Mouse (Mus musculus): Measurements from ENCODE around the gene Cers4. TPM values are rescaled to one million over a fixed set of nuclear protein-coding genes. Genes with fewer than 3 reads are reported as not detected.

The Cers4 gene
- polyA plus RNA-seq (2012; rRNA removed) (30.0 and 38.2 TPM in 2 replicates), polyA plus RNA-seq (2014; fragmentation: Nextera tagmentation; extraction: Ambion mirVana) (17.2 and 17.9 TPM in 2 replicates)

DNA sequence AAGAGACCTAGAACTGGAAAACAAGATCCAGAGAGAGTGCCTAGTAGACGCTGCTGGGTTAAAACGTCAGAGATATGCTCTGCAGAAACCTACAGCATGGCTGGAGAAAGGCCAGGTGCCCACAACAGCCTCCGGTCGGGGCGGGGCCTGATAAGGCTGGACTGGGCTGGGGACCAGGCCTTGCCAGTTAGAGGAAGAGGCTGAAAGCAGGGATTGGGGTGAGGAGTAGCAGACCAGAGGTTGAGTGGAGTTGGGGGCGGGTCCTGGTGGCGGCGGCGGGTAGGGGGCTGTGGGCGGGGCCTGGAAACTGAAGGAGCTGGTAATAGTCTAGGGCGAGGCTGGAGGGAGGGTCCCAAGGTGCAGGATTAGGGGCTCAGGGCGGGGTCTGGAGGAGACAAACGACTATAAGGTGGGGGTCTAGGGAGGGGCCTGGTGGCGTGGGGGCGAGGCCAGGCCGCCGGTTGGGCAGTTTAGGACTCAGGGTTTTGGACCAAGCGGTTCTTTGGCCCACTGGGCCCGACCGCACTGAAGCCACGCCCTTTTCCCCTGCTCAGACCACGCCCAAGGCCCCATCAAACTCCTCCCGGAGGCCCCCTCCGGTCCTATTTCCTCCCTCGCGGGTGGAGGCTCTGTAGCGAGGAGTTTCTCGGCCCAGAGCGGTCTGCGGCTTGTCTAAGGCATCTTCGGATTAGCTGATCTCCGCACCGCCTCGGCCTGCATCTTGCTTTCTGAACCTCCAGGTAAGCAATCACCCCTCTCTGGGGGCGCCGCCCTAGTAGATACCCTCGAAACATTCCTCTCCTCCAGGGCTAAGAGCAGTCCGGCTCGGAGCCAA is at the start of gene Cers4:
Gene Cers4, plus strand, starts transcription at position 176 of the 835 bp plus-strand sequence.
- DNase-seq (ENCODE audit: low spot score) (peak; percentile 88), ATAC-seq (ENCODE audit: low FRiP score, low read depth) (peak; percentile 90)
- peak within 1 kb of the TSS; percentile 82 for H3K4me2 ChIP-seq (replicated peaks; ENCODE audit: low read depth, low read length, severe bottlenecking)
- H3K9ac ChIP-seq (ENCODE audit: low read depth, low read length, severe bottlenecking): peak within 1 kb of the TSS; percentile 63
- peak within 1 kb of the TSS; percentile 28 for H3K27ac ChIP-seq (replicated peaks; ENCODE audit: low read depth, low read length)
- H3K27me3 ChIP-seq (ENCODE audit: control insufficient read depth, insufficient read depth, low read length): no peaks in the 10 kb centered on the region
- H3K4me3 ChIP-seq (replicated peaks; ENCODE audit: low read length): peak within 1 kb of the TSS; percentile 51
- H3K36me3 ChIP-seq (ENCODE audit: control insufficient read depth, insufficient read depth, low read length): no peaks in the 10 kb centered on the region
- no peak for TF ChIP-seq POLR2A (IDR thresholded peaks at IDR 0.05; ENCODE audit: borderline replicate concordance, extremely low read depth, insufficient read depth, insufficient read length)
- WGBS: 1% methylated on average over 33 of the region's 39 CpGs
- no peaks in the 10 kb centered on the region for H3K9me3 ChIP-seq (ENCODE audit: control insufficient read depth, low read length)
- peaks cover 6% of the 10 kb centered on the region; the same call in 1 of the 2 replicates for H3K4me1 ChIP-seq (ENCODE audit: control insufficient read depth, insufficient read depth, low read length)

GRCm38 (mm10) chr8:4458165-4458564 is 34.7 kb upstream of the Cers4 start:
- Histone ChIP-seq H3K4me2 (replicated peaks; ENCODE audit: low read depth, low read length, severe bottlenecking) (no peak overlapping the region), H3K9ac (ENCODE audit: low read depth, low read length, severe bottlenecking) (no peak overlapping the region), H3K27me3 (ENCODE audit: control insufficient read depth, insufficient read depth, low read length) (no peaks in the 10 kb centered on the region), H3K9me3 (ENCODE audit: control insufficient read depth, low read length) (no peaks in the 10 kb centered on the region), H3K4me1 (ENCODE audit: control insufficient read depth, insufficient read depth, low read length) (no peaks in the 10 kb centered on the region), H3K36me3 (ENCODE audit: control insufficient read depth, insufficient read depth, low read length) (no peaks in the 10 kb centered on the region), H3K4me3 (replicated peaks; ENCODE audit: low read length) (no peak overlapping the region), H3K27ac (replicated peaks; ENCODE audit: low read depth, low read length) (no peak overlapping the region)
- no peak for TF ChIP-seq POLR2A (IDR thresholded peaks at IDR 0.05; ENCODE audit: borderline replicate concordance, extremely low read depth, insufficient read depth, insufficient read length)
- WGBS: 85% methylated on average over 2 of the region's 2 CpGs
- DNase-seq (ENCODE audit: low spot score): no peak
- ATAC-seq (ENCODE audit: low FRiP score, low read depth): no peak

GRCm38 (mm10) chr8:4463061-4463460 is 29.8 kb upstream of the Cers4 start:
- H3K36me3 ChIP-seq (ENCODE audit: control insufficient read depth, insufficient read depth, low read length): no peaks in the 10 kb centered on the region
- H3K4me3 ChIP-seq (replicated peaks; ENCODE audit: low read length): no peak overlapping the region
- no peak for DNase-seq (ENCODE audit: low spot score)
- no peak overlapping the region for H3K27ac ChIP-seq (replicated peaks; ENCODE audit: low read depth, low read length)
- no peaks in the 10 kb centered on the region for H3K9me3 ChIP-seq (ENCODE audit: control insufficient read depth, low read length)
- no peak for TF ChIP-seq POLR2A (IDR thresholded peaks at IDR 0.05; ENCODE audit: borderline replicate concordance, extremely low read depth, insufficient read depth, insufficient read length)
- no peaks in the 10 kb centered on the region for H3K27me3 ChIP-seq (ENCODE audit: control insufficient read depth, insufficient read depth, low read length)
- ATAC-seq (ENCODE audit: low FRiP score, low read depth): no peak
- no peaks in the 10 kb centered on the region for H3K4me1 ChIP-seq (ENCODE audit: control insufficient read depth, insufficient read depth, low read length)
- WGBS: 80% methylated on average over 2 of the region's 2 CpGs
- no peak overlapping the region for H3K9ac ChIP-seq (ENCODE audit: low read depth, low read length, severe bottlenecking)
- H3K4me2 ChIP-seq (replicated peaks; ENCODE audit: low read depth, low read length, severe bottlenecking): no peak overlapping the region

- DNase-seq (ENCODE audit: low spot score): no peak
- H3K36me3 ChIP-seq (ENCODE audit: control insufficient read depth, insufficient read depth, low read length): no peaks in the 10 kb centered on the region
- no peaks in the 10 kb centered on the region for H3K27me3 ChIP-seq (ENCODE audit: control insufficient read depth, insufficient read depth, low read length)
- WGBS: 62% methylated on average over 7 of the region's 7 CpGs
- H3K4me1 ChIP-seq (ENCODE audit: control insufficient read depth, insufficient read depth, low read length): no peaks in the 10 kb centered on the region
- H3K9ac ChIP-seq (ENCODE audit: low read depth, low read length, severe bottlenecking): no peak overlapping the region
- TF ChIP-seq POLR2A (IDR thresholded peaks at IDR 0.05; ENCODE audit: borderline replicate concordance, extremely low read depth, insufficient read depth, insufficient read length): no peak
- no peak overlapping the region for H3K4me3 ChIP-seq (replicated peaks; ENCODE audit: low read length)
- ATAC-seq (ENCODE audit: low FRiP score, low read depth): no peak
- H3K4me2 ChIP-seq (replicated peaks; ENCODE audit: low read depth, low read length, severe bottlenecking): no peak overlapping the region
- no peaks in the 10 kb centered on the region for H3K9me3 ChIP-seq (ENCODE audit: control insufficient read depth, low read length)
- no peak overlapping the region for H3K27ac ChIP-seq (replicated peaks; ENCODE audit: low read depth, low read length)
These were observed 18.2 kb upstream of the Cers4 start for GRCm38 (mm10) chr8:4474419-4475187.

GRCm38 (mm10) chr8:4481154-4481553 is 11.7 kb upstream of the Cers4 start:
- WGBS: 75% methylated on average over 4 of the region's 4 CpGs
- Histone ChIP-seq H3K27ac (replicated peaks; ENCODE audit: low read depth, low read length) (no peak overlapping the region), H3K4me3 (replicated peaks; ENCODE audit: low read length) (no peak overlapping the region), H3K9me3 (ENCODE audit: control insufficient read depth, low read length) (no peaks in the 10 kb centered on the region), H3K4me1 (ENCODE audit: control insufficient read depth, insufficient read depth, low read length) (peaks cover 8% of the 10 kb centered on the region), H3K9ac (ENCODE audit: low read depth, low read length, severe bottlenecking) (no peak overlapping the region), H3K4me2 (replicated peaks; ENCODE audit: low read depth, low read length, severe bottlenecking) (no peak overlapping the region), H3K36me3 (ENCODE audit: control insufficient read depth, insufficient read depth, low read length) (no peaks in the 10 kb centered on the region), H3K27me3 (ENCODE audit: control insufficient read depth, insufficient read depth, low read length) (no peaks in the 10 kb centered on the region)
- ATAC-seq (ENCODE audit: low FRiP score, low read depth) (no peak), DNase-seq (ENCODE audit: low spot score) (no peak)
- TF ChIP-seq POLR2A (IDR thresholded peaks at IDR 0.05; ENCODE audit: borderline replicate concordance, extremely low read depth, insufficient read depth, insufficient read length): no peak

Measured in limb, embryonic 14.5 days (tissue).